Mouse (Mus musculus): Measurements from ENCODE around the gene H2-K1.
"Not testable (repeated sequence)": the region's sequence is repeated elsewhere in the genome, so short reads cannot be mapped to it uniquely, and the experiment has no call there.

Gene H2-K1

DNA sequence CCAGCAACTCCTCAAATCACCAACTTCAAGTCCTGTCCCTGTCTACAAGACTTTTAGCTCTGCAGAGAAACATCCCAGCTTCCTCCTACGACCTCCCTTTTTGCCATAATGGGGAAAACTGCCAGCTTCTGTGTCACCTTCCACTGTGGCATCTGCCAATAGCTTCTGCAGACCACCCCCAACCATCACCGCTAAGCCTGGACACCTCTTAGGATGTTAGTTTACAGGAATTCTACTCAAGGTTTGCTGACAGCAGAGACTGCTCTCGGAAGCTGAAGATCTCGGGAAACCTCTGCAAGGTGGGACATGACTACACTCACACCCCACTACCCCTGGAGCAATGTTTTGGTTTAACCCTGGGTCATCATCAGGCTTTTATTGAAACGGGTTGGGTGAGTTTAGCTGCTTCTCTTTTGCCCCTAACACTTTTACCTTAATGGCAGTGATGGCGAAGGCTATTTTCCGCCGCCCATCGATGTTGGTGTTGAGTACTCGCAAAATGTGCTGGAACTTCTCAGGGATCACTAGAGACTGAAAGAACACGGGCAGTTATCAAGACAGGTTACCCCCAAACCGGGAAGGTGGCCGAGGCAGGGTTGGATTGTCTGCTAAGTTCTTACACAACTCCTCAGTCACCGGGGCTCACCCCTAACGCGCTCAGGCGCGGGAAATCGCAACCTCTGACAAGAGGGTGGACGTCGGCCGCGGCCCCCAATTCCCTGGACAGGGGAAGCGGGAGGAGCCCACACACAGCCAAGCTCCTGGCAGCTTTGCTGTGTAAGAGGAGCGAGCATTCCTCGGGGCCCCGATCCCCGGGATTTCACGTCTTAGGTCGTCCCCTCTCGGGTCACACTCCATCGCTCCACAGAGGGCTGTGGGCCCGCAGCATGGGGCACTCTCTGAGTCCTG lies 45.2 kb downstream of the H2-K1 start:
- DNase-seq (ENCODE audit: low spot score) = peak; percentile 62

DNA sequence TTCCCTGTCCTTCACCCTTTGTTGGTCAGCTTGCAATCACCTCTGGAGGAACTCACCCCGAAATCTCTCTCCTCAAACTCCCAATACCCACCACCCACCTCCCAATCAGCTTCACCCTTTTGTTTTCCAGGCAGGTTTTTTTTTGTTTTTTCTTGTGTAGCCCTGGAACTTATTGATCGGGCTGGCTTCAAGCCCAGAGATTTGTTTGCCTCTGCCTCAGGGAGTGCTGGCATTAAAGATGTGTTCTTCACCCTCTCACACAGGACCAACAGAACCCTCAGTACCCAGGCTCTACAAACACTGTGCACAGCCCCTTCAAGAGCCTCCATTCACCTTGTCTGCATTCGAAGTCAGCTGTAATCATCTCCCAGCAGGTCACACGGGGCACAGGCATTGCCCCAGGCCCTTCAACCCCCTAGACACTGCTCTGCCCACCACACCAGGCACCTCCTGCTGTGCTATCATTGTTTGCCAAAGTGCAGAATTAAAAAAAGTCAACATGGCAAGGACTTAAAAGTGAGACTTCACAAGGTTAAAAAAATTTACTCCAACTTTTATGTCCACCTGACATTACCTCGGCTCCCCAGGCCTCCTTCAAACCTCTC lies 46.1 kb downstream of the H2-K1 start:
- no peak for DNase-seq (ENCODE audit: low spot score)

DNA sequence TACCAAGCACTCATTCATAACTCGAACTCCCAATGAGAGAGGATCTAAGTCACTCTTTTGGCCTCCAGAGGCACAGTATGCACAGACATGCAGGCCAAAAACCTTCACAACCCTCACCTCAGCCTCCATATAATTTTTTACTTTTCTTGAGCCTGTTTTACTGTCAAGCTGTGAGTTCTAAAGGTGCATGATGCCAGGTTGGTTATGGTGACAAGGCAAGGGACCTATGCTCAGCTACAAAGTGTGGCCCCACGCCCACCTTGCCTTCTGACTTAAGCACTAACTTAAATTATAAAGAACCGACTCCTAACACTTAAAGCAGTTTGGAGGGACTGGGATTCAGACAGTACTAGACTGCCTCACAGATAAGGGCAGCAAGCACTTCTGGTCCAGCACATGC lies 46.8 kb downstream of the H2-K1 start:
- no peak for DNase-seq (ENCODE audit: low spot score)

DNA sequence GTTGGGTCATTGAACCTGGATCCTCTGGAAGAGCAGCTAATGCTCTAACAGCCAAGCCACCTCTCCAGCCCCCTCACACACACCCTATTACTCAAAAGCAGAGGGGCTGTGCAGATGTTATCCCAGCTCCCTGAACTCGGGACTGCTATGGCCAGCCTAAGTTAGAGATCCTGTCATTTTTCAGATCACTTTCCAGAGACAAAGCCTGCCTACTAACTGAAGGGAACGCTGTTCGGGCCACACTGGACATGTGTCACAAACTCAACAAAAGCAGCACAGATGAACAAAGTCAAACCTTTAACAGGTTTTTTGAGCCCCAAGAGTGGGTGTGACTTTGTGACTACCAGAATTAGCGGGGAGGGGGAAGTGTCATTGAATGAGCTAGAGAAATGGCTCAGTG lies 47.3 kb downstream of the H2-K1 start:
- DNase-seq (ENCODE audit: low spot score) = no peak

DNA sequence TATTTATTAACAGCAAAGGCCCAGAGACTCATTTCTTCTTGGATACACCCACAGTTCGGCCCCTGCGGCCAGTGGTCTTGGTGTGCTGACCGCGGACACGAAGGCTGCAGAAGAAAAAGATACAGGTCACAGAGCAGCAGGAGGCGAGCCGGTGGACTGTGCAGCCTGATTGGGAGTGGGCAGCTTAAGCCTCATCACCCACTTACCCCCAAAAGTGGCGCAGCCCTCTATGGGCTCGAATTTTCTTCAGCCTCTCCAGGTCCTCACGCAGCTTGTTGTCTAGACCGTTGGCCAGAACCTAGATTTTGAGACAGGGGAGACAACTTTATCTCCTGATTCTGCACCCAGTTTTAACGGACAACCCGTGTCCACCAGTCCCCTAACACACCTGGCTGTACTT lies 48.1 kb downstream of the H2-K1 start:
- not testable (repeated sequence) for DNase-seq (ENCODE audit: low spot score)

DNA sequence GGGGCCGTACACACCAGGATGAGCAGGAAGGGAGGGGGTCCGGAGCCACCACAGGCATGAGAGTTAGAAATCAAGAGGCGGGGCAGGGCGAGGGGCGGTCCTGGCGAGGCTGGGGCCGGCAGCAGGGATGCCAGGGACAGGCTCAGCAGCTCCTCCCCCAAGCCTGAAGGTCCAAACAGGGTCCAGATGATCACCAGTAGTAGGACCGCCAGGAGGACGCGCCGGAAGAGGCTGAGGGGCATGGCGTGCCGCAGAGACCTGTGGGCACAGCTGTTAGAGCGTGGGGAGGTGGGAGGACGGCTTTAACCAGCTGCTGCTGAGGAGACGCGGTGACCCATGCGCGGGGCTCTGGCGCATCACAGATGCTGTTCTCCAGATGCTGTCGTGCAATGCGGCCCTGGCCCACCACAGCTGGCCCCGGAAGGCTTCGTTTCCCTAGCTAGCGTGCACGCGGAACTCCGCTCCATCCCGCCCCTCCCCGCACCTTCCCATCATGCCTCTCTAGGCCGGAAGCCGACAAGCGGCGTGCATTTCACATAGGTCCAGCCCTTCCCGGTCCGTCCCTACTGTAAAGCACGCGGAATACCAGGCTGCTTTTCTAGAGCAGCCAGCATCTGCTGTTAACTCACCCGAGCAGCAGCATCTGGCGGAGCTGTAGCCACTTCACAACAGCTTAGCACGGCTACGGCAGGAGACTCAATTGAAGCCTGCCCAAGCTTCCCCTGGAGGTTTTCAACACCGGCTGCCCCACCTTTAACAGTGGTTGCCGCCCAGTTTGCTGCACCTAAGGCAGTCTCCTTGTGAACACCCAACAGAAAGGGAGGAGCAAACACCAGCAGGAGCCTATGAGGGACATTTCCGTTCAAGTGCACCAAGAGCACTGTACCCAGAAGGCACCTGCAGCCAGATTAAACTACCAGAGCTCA lies 48.9 kb downstream of the H2-K1 start, which contains the start of gene B3galt4:
TSS of gene B3galt4 (minus strand) at position 468 of the 926 bp plus-strand sequence.
- DNase-seq (ENCODE audit: low spot score) = peak; percentile 93

DNA sequence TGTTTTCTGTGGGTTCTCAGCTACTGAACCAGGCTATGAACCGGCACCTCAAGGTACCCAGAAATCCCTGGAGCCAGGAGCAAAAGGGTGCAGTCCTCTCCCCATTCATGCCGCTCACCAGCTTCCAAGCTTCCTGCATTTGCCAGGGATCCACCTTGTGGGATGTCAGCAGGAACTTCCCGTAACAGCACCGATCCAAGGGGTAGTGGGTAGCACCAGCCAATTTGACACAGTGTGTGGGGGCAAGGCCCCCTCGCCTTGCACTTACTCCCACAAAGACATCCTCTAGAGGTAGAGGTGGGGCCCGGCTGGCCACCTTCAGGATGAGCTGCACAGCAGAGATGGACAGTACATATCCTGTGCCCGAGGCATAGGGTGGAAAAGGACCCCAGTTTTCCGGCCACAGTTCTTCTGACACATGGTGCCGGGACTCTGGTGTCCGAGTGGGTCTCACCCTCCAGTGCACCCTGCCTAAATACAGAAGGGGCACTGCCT lies 50.0 kb downstream of the H2-K1 start:
- no peak for DNase-seq (ENCODE audit: low spot score)

DNA sequence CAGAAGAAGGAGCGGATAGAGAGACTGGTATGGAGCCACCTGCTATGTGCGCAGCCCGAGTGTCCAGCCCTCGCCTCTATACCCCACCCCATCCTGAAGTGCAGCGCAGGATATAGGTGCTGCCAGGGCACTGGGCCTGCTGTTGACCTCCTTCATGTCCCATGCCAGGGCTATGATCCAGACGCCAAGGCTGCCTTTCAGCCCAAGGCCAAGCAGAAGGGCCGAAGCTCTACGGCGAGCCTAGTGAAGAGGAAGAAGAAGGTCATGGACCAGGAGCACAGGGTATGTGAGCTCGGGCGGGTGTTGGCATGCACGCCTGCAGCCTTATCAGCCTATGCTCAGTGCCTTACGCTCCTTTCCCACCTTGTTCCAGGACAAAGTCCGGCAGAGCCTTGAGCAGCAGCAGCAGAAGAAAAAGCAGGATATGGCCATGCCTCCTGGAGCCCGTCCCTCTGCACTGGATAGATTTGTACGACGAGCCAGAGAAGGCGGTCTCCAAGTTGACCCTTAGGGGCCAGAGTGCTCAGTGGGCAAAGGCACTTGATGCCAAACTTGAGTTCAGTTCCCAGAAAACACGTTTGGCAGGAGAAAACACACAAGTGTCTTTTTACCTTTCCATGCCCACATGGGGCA lies 51.1 kb downstream of the H2-K1 start:
- no peak for DNase-seq (ENCODE audit: low spot score)

DNA sequence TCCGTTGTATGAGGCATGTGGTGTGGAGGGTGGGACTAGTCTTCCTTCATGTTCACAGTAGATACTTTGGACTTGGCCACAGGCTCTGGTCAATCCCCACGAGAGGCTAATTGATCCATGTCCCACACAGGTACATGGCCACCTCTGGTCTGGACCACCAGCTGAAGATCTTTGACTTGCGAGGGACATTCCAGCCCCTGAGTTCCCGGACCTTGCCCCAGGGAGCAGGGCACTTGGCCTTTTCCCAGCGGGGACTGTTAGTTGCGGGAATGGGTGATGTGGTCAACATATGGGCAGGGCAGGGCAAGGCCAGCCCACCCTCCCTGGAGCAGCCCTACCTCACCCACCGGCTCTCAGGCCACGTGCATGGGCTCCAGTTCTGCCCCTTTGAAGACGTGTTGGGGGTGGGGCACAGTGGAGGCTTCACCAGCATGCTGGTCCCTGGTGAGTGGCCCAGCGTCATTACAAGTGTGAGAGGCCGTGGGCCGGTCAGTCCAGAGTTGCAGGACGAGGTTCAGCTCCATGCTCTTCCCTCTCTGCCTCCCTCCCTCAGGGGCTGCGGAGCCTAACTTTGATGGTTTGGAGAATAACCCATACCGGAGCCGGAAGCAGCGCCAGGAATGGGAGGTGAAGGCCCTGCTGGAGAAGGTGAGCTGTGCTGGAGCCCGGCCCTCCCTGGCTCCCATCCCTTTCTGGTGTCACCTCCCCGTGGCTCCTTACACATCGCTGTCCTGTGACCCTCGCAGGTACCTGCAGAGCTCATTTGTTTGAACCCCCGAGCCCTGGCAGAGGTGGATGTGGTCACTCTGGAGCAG lies 51.9 kb downstream of the H2-K1 start:
- DNase-seq (ENCODE audit: low spot score) = no peak

DNA sequence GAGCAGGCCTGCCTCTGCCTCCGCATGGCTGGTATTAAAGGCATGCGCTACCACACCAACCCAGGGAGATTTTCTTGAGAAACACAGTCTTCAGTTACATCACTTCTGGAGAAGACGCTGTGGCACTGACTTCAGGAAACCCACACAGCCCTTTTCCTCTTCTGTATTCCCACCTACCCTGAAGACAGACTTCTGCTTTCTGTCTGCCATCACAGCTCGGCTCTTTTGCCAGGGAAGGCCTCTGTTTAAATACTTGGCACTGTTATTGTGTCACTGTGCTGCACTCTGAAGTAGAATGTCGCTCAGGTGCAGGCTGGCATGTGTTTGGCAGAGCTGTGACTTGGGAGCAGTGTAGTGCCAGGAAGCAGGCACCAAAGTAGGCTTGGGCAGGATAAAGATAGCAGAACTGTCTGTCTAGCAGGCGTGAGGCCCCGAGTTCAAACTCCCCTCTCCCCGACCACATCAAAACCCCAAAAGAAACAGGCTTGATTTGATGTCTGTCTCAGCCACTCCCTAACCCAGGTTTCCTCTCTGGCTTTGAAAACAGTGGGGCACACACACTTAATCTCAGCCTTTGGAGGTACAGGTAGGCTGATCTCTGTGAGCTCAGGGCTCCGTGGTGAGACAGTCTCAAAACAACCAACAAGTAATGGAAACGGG lies 52.6 kb downstream of the H2-K1 start:
- no peak for DNase-seq (ENCODE audit: low spot score)

All from adipocyte (in vitro differentiated cells).